Mouse (Mus musculus) liver, adult 2 months (tissue): ENCODE results near the gene Mrpl23.

Experiments used
- CTCF ChIP-seq: fragments of 200-500 bp; IDR thresholded peaks from 2 replicates; pipeline ENCODE4 v1.5.1; 2011; ENCODE audit warnings: low read depth, low read length, control low read depth
- POLR2A ChIP-seq: fragments of 200-500 bp; IDR thresholded peaks from 2 replicates; pipeline ENCODE4 v1.6.1; 2011; ENCODE audit warnings: low read length, control low read depth; ENCODE audit not compliant: insufficient read depth; ENCODE audit errors: extremely low read depth

DNA sequence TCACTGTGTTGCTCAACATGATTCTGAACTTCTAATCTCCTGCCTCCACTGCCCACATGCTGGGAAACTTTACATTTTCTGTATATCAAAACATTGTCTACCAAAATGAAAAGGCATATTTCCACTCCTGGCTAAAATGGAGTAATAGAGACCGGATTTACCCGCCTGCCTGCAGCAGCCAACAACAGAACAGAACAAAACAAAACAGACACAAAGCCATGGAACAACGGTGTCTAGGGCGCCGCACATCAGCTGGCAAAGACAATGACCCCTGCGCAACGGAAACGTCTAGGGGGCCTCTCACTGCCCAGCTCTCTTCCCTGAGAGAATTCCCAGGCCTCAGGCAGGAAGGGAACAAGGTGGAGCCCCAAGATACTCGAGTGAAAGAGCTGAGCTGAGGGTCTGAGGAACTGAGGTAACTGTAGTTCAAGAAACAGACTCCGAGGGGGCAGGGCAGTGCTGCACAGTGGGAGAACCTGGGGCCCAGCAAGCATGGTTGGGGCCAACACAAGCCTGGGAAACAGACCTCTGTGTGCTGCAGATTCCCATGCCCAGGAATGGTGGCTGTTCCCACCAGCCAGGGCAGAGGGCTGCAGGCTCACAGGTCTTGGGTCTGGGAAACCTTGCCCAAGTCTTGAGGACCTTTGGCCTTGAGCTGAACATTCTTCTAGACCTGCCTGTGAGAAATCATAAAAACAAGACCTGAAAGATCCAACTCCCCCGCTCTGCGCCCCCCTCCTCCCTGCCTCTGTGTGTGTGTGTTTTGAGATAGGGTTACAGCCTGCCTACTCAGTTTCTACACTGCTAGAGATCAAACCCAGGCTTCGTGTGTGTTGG, 6.9 kb upstream of the Mrpl23 start:
- TF ChIP-seq CTCF = no peak
- TF ChIP-seq POLR2A = no peak
